Comparison of ENCODE assay signal across 26 mouse cellular contexts in genomic region chr1:85686666-85687065, GRCm38 (mm10). TPM values are rescaled to one million over a fixed set of nuclear protein-coding genes. Genes with fewer than 3 reads are reported as not detected.
A peak's percentile ranks its signal among the peaks of the same experiment; 100 is the strongest.
DNase-seq lines count a peak whose midpoint lies in the region; ATAC-seq and TF ChIP-seq lines count a peak whose summit lies in the region.
"Had no signal": no experiment of that assay in that cellular context is flagged by ENCODE, and none has a peak within 500 bp of the region (broad histone marks: within the 10 kb centered on the region; RNA-seq: fewer than 3 reads in every experiment).

No protein-coding gene starts in this region.

- H3K4me2 ChIP-seq in liver, embryonic 12.5 days, result no peak overlapping the region
- H3K4me2 ChIP-seq: embryonic facial prominence, embryonic 15.5 days; liver, embryonic 15.5 days; lung, embryonic 15.5 days; neural tube, embryonic 15.5 days had no signal

- no peak overlapping the region for H3K4me3 ChIP-seq in spleen, adult 2 months (ENCODE audit: extremely low read depth, insufficient read depth, insufficient read length)
- no peak overlapping the region for H3K4me3 ChIP-seq in small intestine, adult 2 months (ENCODE audit: low read depth, low read length)
- no peak overlapping the region for H3K4me3 ChIP-seq in liver, embryonic 12.5 days
- H3K4me3 ChIP-seq: embryonic facial prominence, embryonic 15.5 days; liver, embryonic 15.5 days; lung, embryonic 15.5 days; myocyte; neural tube, embryonic 15.5 days had no signal

- DNase-seq in spleen, adult 2 months (ENCODE audit: low read depth in 1 of 2, low spot score in 2 of 2), result no peak
- no peak for DNase-seq in spleen, postnatal 36 days (ENCODE audit: low spot score in 2 of 2)
- no peak for DNase-seq in gastrocnemius, postnatal 14 days
- no peak for DNase-seq in adrenal gland, postnatal 14 days
- DNase-seq: adrenal gland, adult 8-10 months; cerebellum, adult 9-11 months; heart, adult 18-20 months; kidney, postnatal 36 days; lung, postnatal 4 days; right cerebral cortex, adult 18-20 months had no signal

- no peak for TF ChIP-seq CTCF in spleen, adult 2 months (IDR thresholded peaks at IDR 0.05; ENCODE audit: extremely low read depth, insufficient read depth, insufficient read length, insufficient replicate concordance)
- no peak for TF ChIP-seq CTCF in small intestine, adult 2 months (IDR thresholded peaks at IDR 0.05; ENCODE audit: extremely low read depth, insufficient read length, insufficient replicate concordance, low read depth, low read length)

- H3K9ac ChIP-seq in liver, embryonic 12.5 days, result no peak overlapping the region
- H3K9ac ChIP-seq: embryonic facial prominence, embryonic 15.5 days; liver, embryonic 15.5 days; lung, embryonic 15.5 days; neural tube, embryonic 15.5 days had no signal

- intact Hi-C loops in gastrocnemius, postnatal 14 days (cut with DNase I; ENCODE audit: low total_unique reads), result no loop called here

- peaks cover 31% of the 10 kb centered on the region for H3K36me3 ChIP-seq in spleen, adult 2 months (ENCODE audit: control insufficient read depth, insufficient read depth, low read length)
- H3K36me3 ChIP-seq in small intestine, adult 2 months (ENCODE audit: control insufficient read depth, insufficient read depth, low read length), result peaks cover 7% of the 10 kb centered on the region; the same call in 1 of the 2 replicates
- H3K36me3 ChIP-seq in liver, embryonic 12.5 days, result no peaks in the 10 kb centered on the region
- H3K36me3 ChIP-seq: embryonic facial prominence, embryonic 15.5 days; liver, embryonic 15.5 days; lung, embryonic 15.5 days; neural tube, embryonic 15.5 days had no signal

- no peaks in the 10 kb centered on the region for H3K27me3 ChIP-seq in spleen, adult 2 months (ENCODE audit: control insufficient read depth, insufficient read depth, low read length)
- no peaks in the 10 kb centered on the region for H3K27me3 ChIP-seq in small intestine, adult 2 months (ENCODE audit: control insufficient read depth, insufficient read depth, low read length)
- H3K27me3 ChIP-seq in liver, embryonic 12.5 days (replicated peaks), result no peaks in the 10 kb centered on the region
- H3K27me3 ChIP-seq: embryonic facial prominence, embryonic 15.5 days; liver, embryonic 15.5 days; lung, embryonic 15.5 days; neural tube, embryonic 15.5 days had no signal

- no peak for TF ChIP-seq POLR2A in spleen, adult 2 months (IDR thresholded peaks at IDR 0.05; ENCODE audit: low read depth, low read length)
- no peak for TF ChIP-seq POLR2A in small intestine, adult 2 months (IDR thresholded peaks at IDR 0.05; ENCODE audit: low read depth, low read length)

- peaks cover 3% of the 10 kb centered on the region; the same call in 1 of the 2 replicates for H3K4me1 ChIP-seq in spleen, adult 2 months (ENCODE audit: control insufficient read depth, insufficient read depth, insufficient read length)
- H3K4me1 ChIP-seq in small intestine, adult 2 months (ENCODE audit: control insufficient read depth, insufficient read depth, insufficient read length, low read length), result no peaks in the 10 kb centered on the region
- H3K4me1 ChIP-seq in liver, embryonic 12.5 days, result 0 out of 2 replicates have a peak, but pooled peaks cover 6% of the 10 kb centered on the region
- H3K4me1 ChIP-seq: embryonic facial prominence, embryonic 15.5 days; lung, embryonic 15.5 days; neural tube, embryonic 15.5 days had no signal

- H3K9me3 ChIP-seq in liver, embryonic 12.5 days (replicated peaks), result no peaks in the 10 kb centered on the region
- H3K9me3 ChIP-seq: embryonic facial prominence, embryonic 15.5 days; liver, embryonic 15.5 days; lung, embryonic 15.5 days; neural tube, embryonic 15.5 days had no signal

- 63% methylated on average over 5 of the region's 5 CpGs for WGBS in spleen, adult 2 months
- 49% methylated on average over 5 of the region's 5 CpGs for WGBS in small intestine, adult 2 months
- 52% methylated on average over 5 of the region's 5 CpGs for WGBS in liver, embryonic 12.5 days (ENCODE audit: insufficient replicate concordance)

- peak; percentile 63 for ATAC-seq in activated CD4-positive, CD25-positive, alpha-beta regulatory T cell, adult 4 months
- no peak for ATAC-seq in frontal cortex, adult (ENCODE audit: low TSS enrichment)
- no peak for ATAC-seq in liver, embryonic 12.5 days
- ATAC-seq: forebrain, embryonic 14.5 days; hindbrain, embryonic 16.5 days; intestine, postnatal 0 days; midbrain, embryonic 16.5 days; Patski had no signal

- peak overlapping the region; percentile 63 for H3K27ac ChIP-seq in spleen, adult 2 months (ENCODE audit: insufficient read depth, low read length)
- H3K27ac ChIP-seq in small intestine, adult 2 months (ENCODE audit: insufficient read depth, low read depth, low read length), result peak overlapping the region; percentile 33; the same call in 1 of the 2 replicates
- no peak overlapping the region for H3K27ac ChIP-seq in liver, embryonic 12.5 days
- H3K27ac ChIP-seq: embryonic facial prominence, embryonic 15.5 days; liver, embryonic 15.5 days; lung, embryonic 15.5 days; neural tube, embryonic 15.5 days had no signal

RNA-seq across cellular contexts. Expression of gene Sp100, which starts 36.9 kb away (rescaled TPM):
- 34.6 and 38.5 TPM in 2 replicates for polyA plus RNA-seq in spleen, adult 2 months (2012; rRNA removed)
- polyA plus RNA-seq in activated CD4-positive, CD25-positive, alpha-beta regulatory T cell, adult 4 months (2017; shearing (Covaris generic)), result 1,000 to 10,000 TPM in 1 of 2 experiments, 100 to 1,000 TPM in 1; 907 to 1,062 TPM
- polyA plus RNA-seq in small intestine, adult 2 months (2012; rRNA removed), result 3.8 and 10.1 TPM in 2 replicates
- polyA plus RNA-seq in liver, embryonic 12.5 days (2016; fragmentation: Nextera tagmentation; extraction: Ambion mirVana), result 1.6 and 2.4 TPM in 2 replicates
- 1 to 10 TPM; 3.7 to 4.6 TPM for total RNA-seq in gastrocnemius, postnatal 14 days (2021)
- 13.2 and 35.0 TPM in 2 replicates for total RNA-seq in adrenal gland, postnatal 14 days (2021)
- total RNA-seq: ES-E14 had no signal
- polyA plus RNA-seq: C2C12 had no signal

Comparison
In these comparisons a context has a peak if more than half of its experiments do, and no peak if none do; other contexts are left out.
1. RNA of gene Sp100, which starts 36.9 kb away (polyA plus RNA-seq): 907 to 1,062 TPM in activated CD4-positive, CD25-positive, alpha-beta regulatory T cell, adult 4 months; 34.6 to 38.5 TPM in spleen, adult 2 months, 3.8 to 10.1 TPM in small intestine, adult 2 months and 1.6 to 2.4 TPM in liver, embryonic 12.5 days; every median in the first group is over 10 times any median in the second.